Mouse (Mus musculus) liver, embryonic 16.5 days (tissue): ENCODE data around the gene Spg7. TPM values are rescaled to one million over a fixed set of nuclear protein-coding genes. Genes with fewer than 3 reads are reported as not detected.

Experiments used
- ATAC-seq: fragments of 200-750 bp; cut with Nextera tagmentation; 2 replicates; pipeline ENCODE4 v1.8.0; 2017; ENCODE audit warnings: low read depth, mild to moderate bottlenecking, moderate number of reproducible peaks, moderate library complexity
- H3K27ac ChIP-seq: fragments of 300-500 bp; sonication (generic); 2 replicates; pipeline ENCODE4 v1.5.1; 2014; ENCODE audit warnings: mild to moderate bottlenecking, low read length
- H3K27me3 ChIP-seq: fragments of 300-500 bp; sonication (generic); 2 replicates; pipeline ENCODE4 v1.6.1; 2014; ENCODE audit warnings: low read depth, low read length, mixed read lengths; ENCODE audit not compliant: control insufficient read depth, insufficient read depth
- H3K36me3 ChIP-seq: fragments of 300-500 bp; sonication (generic); 2 replicates; pipeline ENCODE4 v1.6.1; 2014; ENCODE audit warnings: mild to moderate bottlenecking; ENCODE audit not compliant: control insufficient read depth, insufficient read depth
- H3K4me1 ChIP-seq: fragments of 300-500 bp; sonication (generic); 2 replicates; pipeline ENCODE4 v1.6.1; 2014; ENCODE audit warnings: low read depth, low read length, mixed read lengths; ENCODE audit not compliant: control insufficient read depth
- H3K4me2 ChIP-seq: fragments of 300-500 bp; sonication (generic); 2 replicates; pipeline ENCODE4 v1.6.1; 2014; ENCODE audit warnings: low read depth, low read length, mixed read lengths
- H3K4me3 ChIP-seq: fragments of 300-500 bp; sonication (generic); 2 replicates; pipeline ENCODE4 v1.5.1; 2014; ENCODE audit warnings: low read depth, mild to moderate bottlenecking, low read length
- H3K9ac ChIP-seq: fragments of 300-500 bp; sonication (generic); 2 replicates; pipeline ENCODE4 v1.6.1; 2014; ENCODE audit warnings: low read depth, low read length
- H3K9me3 ChIP-seq: fragments of 300-500 bp; sonication (generic); replicated peaks from 2 replicates; pipeline ENCODE4 v1.6.1; 2016; ENCODE audit warnings: low read length; ENCODE audit not compliant: control insufficient read depth
- WGBS: fragments of 180-500 bp; shearing (Covaris S2); extraction: QIAGEN DNeasy Blood & Tissue Kit; methylation state at CpG from one replicate; pipeline ENCODE4 v1.1.7; 2014; ENCODE audit not compliant: insufficient replicate concordance; 5-methylcytosine and 5-hydroxymethylcytosine counted together
- polyA plus RNA-seq: library from polyadenylated mRNA; unstranded; fragments of >200 nt; fragmentation: Nextera tagmentation; extraction: Ambion mirVana; gene quantifications from 2 replicates; pipeline ENCODE4 v1.2.1, GENCODE M21; 2015

The Spg7 gene
- polyA plus RNA-seq, 1 experiment from 2014 or later, result 20.7 TPM

DNA sequence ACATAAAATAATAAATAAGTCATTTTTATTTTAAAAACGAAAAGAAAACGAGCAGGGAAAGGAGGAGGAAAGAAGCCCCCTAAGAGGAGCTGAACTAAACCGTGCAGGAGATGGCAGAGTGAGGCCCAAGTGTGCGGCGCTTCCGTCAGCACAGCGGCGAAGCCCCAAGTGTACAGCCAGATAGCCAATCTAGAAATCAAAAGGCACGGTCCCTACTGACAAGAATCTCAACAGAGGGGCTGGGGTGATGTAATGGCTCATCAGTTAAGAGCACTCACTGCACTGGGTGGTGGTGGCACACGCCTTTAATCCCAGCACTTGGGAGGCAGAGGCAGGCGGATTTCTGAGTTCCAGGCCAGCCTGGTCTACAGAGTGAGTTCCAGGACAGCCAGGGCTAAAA lies 25.3 kb upstream of the Spg7 start:
- Histone ChIP-seq H3K36me3 (no peaks in the 10 kb centered on the region), H3K27ac (peak overlapping the region; percentile 86), H3K27me3 (no peaks in the 10 kb centered on the region), H3K9ac (0 out of 2 replicates have a peak overlapping the region, but pooled peaks have one; percentile 0), H3K4me1 (peaks cover 69% of the 10 kb centered on the region), H3K9me3 (no peaks in the 10 kb centered on the region), H3K4me3 (peak overlapping the region; percentile 12; the same call in 1 of the 2 replicates), H3K4me2 (peak overlapping the region; percentile 33; the same call in 1 of the 2 replicates)
- ATAC-seq, result no peak
- WGBS, result 35% methylated on average over 11 of the region's 11 CpGs

DNA sequence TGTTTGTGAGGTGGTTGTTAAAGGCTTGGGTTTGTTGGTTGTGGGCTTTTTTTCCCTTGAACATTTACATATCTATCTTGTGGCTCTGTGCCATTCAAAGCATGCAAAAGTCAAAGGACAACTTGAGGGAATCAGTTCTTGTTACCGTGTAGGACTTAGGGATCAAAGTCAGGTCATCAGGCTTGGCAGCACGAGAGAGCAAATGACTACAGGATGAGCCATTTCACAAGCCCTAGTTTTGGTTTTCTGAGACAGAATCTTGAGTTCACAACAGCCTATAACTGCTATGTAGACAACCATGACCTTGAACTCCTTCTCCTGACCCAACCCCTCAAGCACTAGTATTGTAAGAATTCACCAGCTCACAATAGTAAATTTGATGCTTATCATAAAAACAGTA lies 24.4 kb upstream of the Spg7 start:
- ATAC-seq, result no peak
- peak overlapping the region; percentile 46; the same call in 1 of the 2 replicates for H3K27ac ChIP-seq

DNA sequence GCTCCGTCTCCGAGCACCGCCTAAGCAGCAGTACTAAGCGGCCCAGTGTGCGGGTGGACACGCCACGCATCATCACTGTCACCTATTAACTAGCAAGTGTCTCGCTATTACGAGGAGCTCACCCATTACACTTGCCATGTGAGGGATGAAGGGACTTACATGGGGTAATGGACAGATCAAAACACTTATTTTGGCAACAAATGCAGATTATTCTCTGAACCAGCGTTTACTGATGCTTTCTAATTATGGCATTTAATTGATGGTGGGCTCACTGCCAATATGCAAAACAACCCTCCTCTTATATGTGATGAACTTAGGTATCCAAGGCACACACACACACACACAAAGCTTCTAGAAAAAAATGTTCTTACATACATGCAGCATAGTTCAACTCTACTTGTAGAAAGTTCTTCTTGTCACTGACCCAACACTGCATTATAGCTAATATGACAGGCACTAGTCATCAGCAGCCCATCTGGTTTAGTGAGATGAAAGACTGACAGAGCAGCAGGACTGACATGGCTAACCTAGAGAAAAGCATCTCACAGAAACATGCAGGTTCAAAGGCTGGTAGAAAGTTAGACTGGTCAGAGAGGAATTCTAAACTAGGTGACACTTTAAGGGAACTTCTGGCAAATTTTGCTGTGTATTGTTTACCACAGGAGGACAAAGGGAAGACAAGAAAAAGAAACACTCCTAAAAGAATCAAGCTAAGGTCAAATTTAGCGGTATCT lies 23.2 kb upstream of the Spg7 start:
- ATAC-seq, result no peak
- Histone ChIP-seq H3K4me3 (peak overlapping the region; percentile 99), H3K9me3 (no peaks in the 10 kb centered on the region), H3K4me1 (peaks cover 69% of the 10 kb centered on the region), H3K36me3 (no peaks in the 10 kb centered on the region), H3K4me2 (peak overlapping the region; percentile 91), H3K27me3 (no peaks in the 10 kb centered on the region), H3K9ac (peak overlapping the region; percentile 100; the same call in 1 of the 2 replicates), H3K27ac (peak overlapping the region; percentile 94)
- WGBS, result 76% methylated on average over 11 of the region's 11 CpGs

More for the DNA sequence above, 24.4 kb upstream of the Spg7 start:
- H3K36me3 ChIP-seq, result no peaks in the 10 kb centered on the region
- H3K4me3 ChIP-seq, result no peak overlapping the region
- no peak overlapping the region for H3K9ac ChIP-seq
- H3K9me3 ChIP-seq, result no peaks in the 10 kb centered on the region
- H3K27me3 ChIP-seq, result no peaks in the 10 kb centered on the region
- no peak overlapping the region for H3K4me2 ChIP-seq
- H3K4me1 ChIP-seq, result peaks cover 64% of the 10 kb centered on the region
- 62% methylated on average over 2 of the region's 2 CpGs for WGBS

DNA sequence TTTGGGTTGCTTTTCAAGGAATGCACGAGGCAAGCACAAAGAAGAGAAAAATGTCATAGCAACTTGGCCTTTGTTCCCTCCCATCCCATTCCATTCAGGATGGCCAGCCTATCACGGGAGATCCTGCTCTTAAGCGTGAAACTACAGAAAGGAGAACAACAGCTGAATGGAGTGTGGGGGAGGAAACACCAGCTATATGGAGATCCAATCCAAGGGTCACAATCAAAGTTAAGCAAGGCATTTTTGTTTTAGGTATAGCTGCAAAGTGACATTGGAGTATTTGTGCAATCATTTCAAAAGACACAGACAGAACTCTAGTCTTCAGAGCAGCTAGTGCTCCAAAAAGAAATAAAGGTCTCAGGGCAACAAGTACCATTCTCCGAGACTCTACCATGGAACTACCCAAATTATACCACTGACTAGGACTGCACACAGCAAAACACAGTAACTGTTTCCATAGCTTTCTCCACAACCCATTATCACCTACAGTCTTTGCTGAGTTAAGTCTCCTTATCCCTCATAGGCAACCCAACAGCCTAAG lies 22.6 kb upstream of the Spg7 start:
- peak overlapping the region; percentile 94 for H3K27ac ChIP-seq
- H3K4me2 ChIP-seq, result peak overlapping the region; percentile 91
- peaks cover 65% of the 10 kb centered on the region for H3K4me1 ChIP-seq

DNA sequence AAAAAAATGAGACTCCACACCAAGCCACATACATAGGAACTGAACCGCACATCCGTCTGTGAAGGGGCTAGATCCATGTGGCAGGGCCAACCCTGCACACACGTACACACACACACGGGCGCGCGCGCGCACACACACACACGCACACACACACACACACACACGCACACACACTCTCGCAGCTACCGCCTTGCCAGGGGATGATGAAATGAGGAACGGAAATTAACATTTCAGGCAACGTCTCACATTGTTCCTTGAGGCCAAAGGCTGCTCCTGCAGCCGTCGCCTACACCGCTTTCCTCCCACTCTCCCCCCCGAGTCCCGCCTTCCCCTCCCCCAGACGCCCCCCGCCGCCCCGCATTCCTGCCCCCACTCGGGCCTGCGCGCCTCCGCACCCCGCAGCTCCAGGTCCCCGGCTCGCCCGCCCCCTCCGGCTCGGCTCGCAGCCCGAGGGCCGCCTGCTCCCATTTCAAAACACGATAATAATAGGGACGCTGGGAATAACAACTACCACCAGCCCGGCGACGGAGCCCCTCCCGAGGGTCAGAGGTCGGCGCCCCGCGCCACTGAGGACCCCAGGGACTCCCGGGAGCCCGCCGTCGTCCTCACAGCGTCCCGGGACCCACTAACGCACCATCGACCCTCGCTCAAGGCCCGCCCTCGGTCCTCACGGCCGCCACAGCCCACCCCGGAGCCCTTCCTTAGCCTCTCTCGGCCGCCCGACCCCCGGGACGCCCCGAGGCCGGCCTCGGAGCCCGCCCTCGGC lies 21.6 kb upstream of the Spg7 start:
- H3K4me1 ChIP-seq, result peaks cover 55% of the 10 kb centered on the region
- no peak for ATAC-seq
- peak overlapping the region; percentile 91 for H3K4me2 ChIP-seq
- no peaks in the 10 kb centered on the region for H3K9me3 ChIP-seq
- peak overlapping the region; percentile 100 for H3K9ac ChIP-seq
- H3K27me3 ChIP-seq, result no peaks in the 10 kb centered on the region
- H3K36me3 ChIP-seq, result no peaks in the 10 kb centered on the region
- H3K27ac ChIP-seq, result peak overlapping the region; percentile 94
- WGBS, result under 1% methylated on average over 69 of the region's 71 CpGs
- peak overlapping the region; percentile 99 for H3K4me3 ChIP-seq

More for the DNA sequence above, 22.6 kb upstream of the Spg7 start:
- ATAC-seq, result no peak
- Histone ChIP-seq H3K4me3 (peak overlapping the region; percentile 99), H3K27me3 (no peaks in the 10 kb centered on the region), H3K9me3 (no peaks in the 10 kb centered on the region), H3K36me3 (no peaks in the 10 kb centered on the region), H3K9ac (peak overlapping the region; percentile 100)
- 14% methylated on average over 4 of the region's 4 CpGs for WGBS

DNA sequence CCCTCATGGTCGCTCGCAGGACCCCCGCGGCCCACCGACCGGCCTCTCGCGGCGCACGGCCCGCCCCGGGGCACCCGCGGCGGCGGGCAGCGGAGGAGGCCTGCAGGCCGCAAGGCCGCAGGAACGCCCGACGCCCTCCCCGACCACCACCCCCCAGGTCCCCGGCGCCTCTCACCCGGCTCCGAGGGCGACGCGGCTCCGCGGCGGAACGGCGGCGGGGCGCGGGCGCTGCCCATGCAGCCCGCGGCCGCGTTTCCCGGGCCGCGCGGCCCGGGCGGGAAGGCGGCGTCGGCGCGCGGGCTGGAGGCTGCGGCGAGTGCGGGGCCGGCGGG lies 21.0 kb upstream of the Spg7 start:
- Histone ChIP-seq H3K27me3 (no peaks in the 10 kb centered on the region), H3K9ac (peak overlapping the region; percentile 100), H3K4me1 (peaks cover 50% of the 10 kb centered on the region), H3K4me2 (peak overlapping the region; percentile 91), H3K4me3 (peak overlapping the region; percentile 99), H3K9me3 (no peaks in the 10 kb centered on the region), H3K27ac (peak overlapping the region; percentile 94), H3K36me3 (no peaks in the 10 kb centered on the region)
- peak; percentile 0; the same call in 1 of the 2 replicates for ATAC-seq
- under 1% methylated on average over 22 of the region's 60 CpGs for whole genome bisulfite sequencing

DNA sequence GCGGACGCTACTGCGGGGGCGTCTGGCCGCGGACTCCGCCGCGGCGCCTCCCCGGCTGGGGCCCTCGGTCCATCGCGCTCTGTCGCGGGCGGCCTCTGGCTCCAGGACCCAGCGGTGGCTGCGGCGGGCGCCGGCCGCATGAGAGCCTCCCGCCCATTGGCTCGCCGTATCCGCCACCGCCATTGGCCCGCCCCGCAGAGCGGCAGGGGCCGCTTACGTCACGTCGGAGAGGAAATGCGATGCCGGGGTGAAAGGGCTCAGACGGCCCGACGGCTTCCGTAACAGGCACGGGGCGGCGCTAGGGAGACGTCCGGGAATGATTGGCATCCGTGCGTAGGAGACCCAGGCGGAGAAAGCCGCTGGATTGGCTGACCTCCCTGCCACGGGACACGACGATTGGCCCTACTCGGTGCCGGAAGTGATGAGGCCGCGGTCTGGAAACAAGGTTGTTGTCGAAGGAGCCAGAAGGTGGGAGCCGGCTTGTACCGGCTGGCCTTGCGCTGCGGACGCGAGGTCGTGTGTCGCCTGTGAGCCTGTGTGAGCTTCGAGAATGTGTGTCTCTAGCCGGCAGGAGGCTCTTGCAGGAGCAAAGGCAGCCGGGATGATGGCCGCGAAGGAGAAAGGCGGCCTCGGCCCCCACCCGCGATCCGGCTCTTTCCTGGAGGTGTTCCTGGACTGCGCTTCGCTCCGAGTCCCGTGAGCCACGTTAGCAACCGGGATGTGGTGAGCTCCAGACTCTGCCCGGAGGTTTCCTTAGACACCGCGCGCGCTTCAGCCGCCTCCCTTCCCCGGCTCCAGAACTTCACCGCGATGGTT lies 20.4 kb upstream of the Spg7 start, which contains the start of gene Ankrd11:
Ankrd11 (minus strand) TSS at position 120 of the 816 bp plus-strand sequence.
- ATAC-seq, result peak; percentile 94
- Histone ChIP-seq H3K4me1 (peaks cover 44% of the 10 kb centered on the region), H3K27ac (peak within 1 kb of the TSS; percentile 100), H3K9ac (peak within 1 kb of the TSS; percentile 100), H3K9me3 (no peaks in the 10 kb centered on the region), H3K4me2 (peak within 1 kb of the TSS; percentile 91), H3K27me3 (no peaks in the 10 kb centered on the region), H3K36me3 (no peaks in the 10 kb centered on the region), H3K4me3 (peak within 1 kb of the TSS; percentile 99)
- WGBS, result under 1% methylated on average over 90 of the region's 91 CpGs

DNA sequence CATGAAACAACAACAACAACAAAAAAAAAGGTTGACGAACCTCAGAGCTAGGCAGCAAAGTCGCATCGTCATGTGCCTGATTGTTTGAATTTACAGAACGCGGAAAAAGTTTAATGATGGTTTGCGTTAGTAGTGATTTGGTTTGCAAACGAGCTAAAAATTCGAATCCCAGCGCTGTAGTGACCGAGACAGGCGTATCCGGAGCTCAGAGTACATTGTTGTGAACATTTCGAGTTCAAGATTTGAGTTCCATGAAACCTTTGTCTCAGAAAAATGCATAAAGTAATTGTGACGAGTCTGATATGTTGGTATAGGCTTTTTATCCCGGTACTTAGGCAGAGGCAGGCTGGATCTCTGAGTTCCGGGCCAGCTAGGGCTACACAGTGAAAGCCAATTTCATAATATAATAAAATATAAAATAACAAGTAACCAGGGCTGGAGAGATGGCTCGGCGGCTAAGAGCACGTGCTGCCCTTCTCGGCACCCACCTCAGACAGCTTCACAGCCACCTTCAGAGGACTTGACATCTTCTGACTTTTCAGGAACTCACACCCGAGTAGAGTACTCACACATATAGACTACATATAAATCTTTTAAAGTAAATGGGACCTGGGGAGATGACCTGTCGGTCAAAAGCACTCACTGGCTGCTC lies 19.6 kb upstream of the Spg7 start:
- WGBS, result 9% methylated on average over 22 of the region's 22 CpGs
- ATAC-seq, result no peak

More for the DNA sequence above, 19.6 kb upstream of the Spg7 start:
- no peaks in the 10 kb centered on the region for H3K36me3 ChIP-seq
- peak overlapping the region; percentile 100 for H3K27ac ChIP-seq
- peak overlapping the region; percentile 98 for H3K9ac ChIP-seq
- peak overlapping the region; percentile 79 for H3K4me2 ChIP-seq
- peak overlapping the region; percentile 93 for H3K4me3 ChIP-seq
- no peaks in the 10 kb centered on the region for H3K27me3 ChIP-seq
- no peaks in the 10 kb centered on the region for H3K9me3 ChIP-seq
- peaks cover 37% of the 10 kb centered on the region for H3K4me1 ChIP-seq
